Mouse (Mus musculus): ENCODE results near the gene Lrfn4. TPM values are rescaled to one million over a fixed set of nuclear protein-coding genes. Genes with fewer than 3 reads are reported as not detected.

Gene Lrfn4
- polyA plus RNA-seq, 1 experiment from 2014 or later = 12.1 TPM

DNA sequence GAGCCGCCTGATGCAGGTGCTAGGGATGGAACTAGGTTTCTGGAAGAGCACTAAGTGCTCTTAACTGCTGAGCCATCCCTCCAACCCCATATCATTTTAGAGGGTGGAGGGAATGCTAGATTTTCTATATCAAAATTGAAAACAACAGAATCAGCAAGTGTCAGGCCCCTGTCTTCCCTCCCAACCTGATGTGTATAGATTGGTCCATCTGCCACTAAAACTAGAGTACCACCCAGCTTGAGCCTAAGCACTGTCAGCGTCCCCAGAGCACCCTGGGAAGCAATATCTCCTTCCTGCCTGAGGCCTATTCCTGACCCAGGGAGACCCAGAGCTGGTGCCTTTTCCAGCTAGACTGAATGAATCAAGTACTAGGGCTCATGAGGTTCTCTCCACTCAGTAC is 48.6 kb downstream of the Lrfn4 start:
- Histone ChIP-seq H3K27me3 (no peaks in the 10 kb centered on the region), H3K4me3 (replicated peaks) (no peak overlapping the region), H3K36me3 (no peaks in the 10 kb centered on the region), H3K9ac (replicated peaks) (no peak overlapping the region), H3K4me1 (replicated peaks) (no peaks in the 10 kb centered on the region; the same call in 1 of the 2 replicates), H3K9me3 (no peaks in the 10 kb centered on the region), H3K27ac (no peak overlapping the region), H3K4me2 (no peak overlapping the region)
- no peak for ATAC-seq (ENCODE audit: insufficient number of reproducible peaks, insufficient read depth, low FRiP score, low TSS enrichment, low read depth)
- WGBS = 80% methylated on average over 2 of the region's 2 CpGs

DNA sequence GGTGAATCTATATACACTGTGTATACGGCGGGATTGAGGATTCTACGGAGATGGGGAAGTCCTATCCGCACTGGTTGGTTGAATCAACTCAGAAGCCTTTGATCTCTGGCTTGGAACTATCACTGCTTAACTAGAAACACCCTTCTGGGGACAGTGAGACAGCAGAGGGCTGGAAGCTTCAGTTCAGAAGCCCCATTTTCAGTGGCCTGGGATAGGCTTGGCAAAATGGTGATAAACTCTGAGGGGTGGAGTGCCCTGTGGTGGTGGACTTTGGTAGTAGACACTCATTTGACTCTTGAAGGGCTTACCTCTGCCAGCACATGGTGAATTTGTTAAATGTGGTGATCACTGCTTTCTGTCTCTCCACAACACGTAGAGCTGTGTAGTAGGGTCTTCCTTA is 49.8 kb downstream of the Lrfn4 start:
- H3K4me3 ChIP-seq (replicated peaks) = no peak overlapping the region
- ATAC-seq (ENCODE audit: insufficient number of reproducible peaks, insufficient read depth, low FRiP score, low TSS enrichment, low read depth) = no peak
- H3K36me3 ChIP-seq = no peaks in the 10 kb centered on the region
- no peak overlapping the region for H3K9ac ChIP-seq (replicated peaks)
- H3K4me2 ChIP-seq = no peak overlapping the region
- H3K4me1 ChIP-seq (replicated peaks) = no peaks in the 10 kb centered on the region; the same call in 1 of the 2 replicates
- H3K9me3 ChIP-seq = no peaks in the 10 kb centered on the region
- no peaks in the 10 kb centered on the region for H3K27me3 ChIP-seq
- H3K27ac ChIP-seq = no peak overlapping the region
- WGBS = 83% methylated on average over 5 of the region's 5 CpGs

Small RNA genes within 50 kb of the gene (microRNA-seq; reads per million reads assigned to microRNA genes)
- not detected for gene Mir6986

Other genes with a start within 250 kb of the Lrfn4 start
- 56.3 and 63.9 TPM in 2 replicates for gene Kdm2a, start 217.4 kb downstream of the Lrfn4 start, polyA plus RNA-seq (2016; fragmentation: Nextera tagmentation; extraction: Ambion mirVana)
- 39.2 and 55.1 TPM in 2 replicates for gene Rhod, start 176.2 kb downstream of the Lrfn4 start, polyA plus RNA-seq (2016; fragmentation: Nextera tagmentation; extraction: Ambion mirVana)
- 0.63 and 0.88 TPM in 2 replicates for gene Syt12, start 138.2 kb downstream of the Lrfn4 start, polyA plus RNA-seq (2016; fragmentation: Nextera tagmentation; extraction: Ambion mirVana)
- not detected in 2 replicates for gene 2010003K11Rik, start 117.1 kb downstream of the Lrfn4 start, polyA plus RNA-seq (2016; fragmentation: Nextera tagmentation; extraction: Ambion mirVana)
- 20.6 and 24.0 TPM in 2 replicates for gene Pcx, start 105.2 kb downstream of the Lrfn4 start, polyA plus RNA-seq (2016; fragmentation: Nextera tagmentation; extraction: Ambion mirVana)
- 68.1 and 68.8 TPM in 2 replicates for gene Rce1, start 10.0 kb upstream of the Lrfn4 start, polyA plus RNA-seq (2016; fragmentation: Nextera tagmentation; extraction: Ambion mirVana)
- gene Gm960, start 83.0 kb upstream of the Lrfn4 start, polyA plus RNA-seq (2016; fragmentation: Nextera tagmentation; extraction: Ambion mirVana) = 5.6 and 6.9 TPM in 2 replicates
- gene Sptbn2, start 95.5 kb upstream of the Lrfn4 start, polyA plus RNA-seq (2016; fragmentation: Nextera tagmentation; extraction: Ambion mirVana) = 2.6 and 2.7 TPM in 2 replicates
- 111 and 116 TPM in 2 replicates for gene Rbm4b, start 140.8 kb upstream of the Lrfn4 start, polyA plus RNA-seq (2016; fragmentation: Nextera tagmentation; extraction: Ambion mirVana)
- 80.1 and 90.2 TPM in 2 replicates for gene Rbm4, start 178.2 kb upstream of the Lrfn4 start, polyA plus RNA-seq (2016; fragmentation: Nextera tagmentation; extraction: Ambion mirVana)
- 36.3 and 57.2 TPM in 2 replicates for gene Gm21992, start 195.9 kb upstream of the Lrfn4 start, polyA plus RNA-seq (2016; fragmentation: Nextera tagmentation; extraction: Ambion mirVana)
- gene Rbm14, start 196.0 kb upstream of the Lrfn4 start, polyA plus RNA-seq (2016; fragmentation: Nextera tagmentation; extraction: Ambion mirVana) = 113 and 114 TPM in 2 replicates
- 56.4 and 60.4 TPM in 2 replicates for gene Ccs, start 223.7 kb upstream of the Lrfn4 start, polyA plus RNA-seq (2016; fragmentation: Nextera tagmentation; extraction: Ambion mirVana)
- gene Ccdc87, start 223.7 kb upstream of the Lrfn4 start, polyA plus RNA-seq (2016; fragmentation: Nextera tagmentation; extraction: Ambion mirVana) = 0.06 and 0.09 TPM in 2 replicates
- gene Ctsf, start 239.5 kb upstream of the Lrfn4 start, polyA plus RNA-seq (2016; fragmentation: Nextera tagmentation; extraction: Ambion mirVana) = 31.6 and 36.0 TPM in 2 replicates